In genomic region chr3:146117258-146117996, GRCm38 (mm10) we compare ENCODE assay signal across 11 mouse cellular contexts. TPM values are rescaled to one million over a fixed set of nuclear protein-coding genes. Genes with fewer than 3 reads are reported as not detected.
A peak's percentile ranks its signal among the peaks of the same experiment; 100 is the strongest.
DNase-seq lines count a peak whose midpoint lies in the region; ATAC-seq and TF ChIP-seq lines count a peak whose summit lies in the region.
"Had no signal": no experiment of that assay in that cellular context is flagged by ENCODE, and none has a peak within 500 bp of the region (broad histone marks: within the 10 kb centered on the region; RNA-seq: fewer than 3 reads in every experiment).

Mcoln3 (plus strand) TSS chr3:146117450.

- H3K4me3 ChIP-seq in lung, embryonic 14.5 days (ENCODE audit: low read depth, low read length): peak within 1 kb of the TSS; percentile 26
- H3K4me3 ChIP-seq in hindbrain, embryonic 10.5 days: peak within 1 kb of the TSS; percentile 36
- H3K4me3 ChIP-seq in limb, embryonic 15.5 days: peak within 1 kb of the TSS; percentile 26
- peak within 1 kb of the TSS; percentile 20 for H3K4me3 ChIP-seq in stomach, embryonic 14.5 days (ENCODE audit: low read depth, low read length)

- no peaks in the 10 kb centered on the region for H3K4me1 ChIP-seq in lung, embryonic 14.5 days (ENCODE audit: insufficient read depth)
- H3K4me1 ChIP-seq in hindbrain, embryonic 10.5 days (replicated peaks): peaks cover 21% of the 10 kb centered on the region
- peaks cover 17% of the 10 kb centered on the region for H3K4me1 ChIP-seq in limb, embryonic 15.5 days
- H3K4me1 ChIP-seq in stomach, embryonic 14.5 days (ENCODE audit: control insufficient read depth, insufficient read depth, low read length): 0 out of 2 replicates have a peak, but pooled peaks cover 4% of the 10 kb centered on the region

- no peak within 1 kb of the TSS for H3K27ac ChIP-seq in lung, embryonic 14.5 days (ENCODE audit: low read depth)
- H3K27ac ChIP-seq in hindbrain, embryonic 10.5 days: no peak within 1 kb of the TSS
- H3K27ac ChIP-seq in limb, embryonic 15.5 days: no peak within 1 kb of the TSS
- H3K27ac ChIP-seq in stomach, embryonic 14.5 days (ENCODE audit: low read length): no peak within 1 kb of the TSS

- WGBS in lung, embryonic 14.5 days: 9% methylated on average over 34 of the region's 35 CpGs
- WGBS in hindbrain, embryonic 10.5 days: 10% methylated on average over 35 of the region's 35 CpGs
- WGBS in limb, embryonic 15.5 days: 15% methylated on average over 35 of the region's 35 CpGs
- 11% methylated on average over 35 of the region's 35 CpGs for WGBS in stomach, embryonic 14.5 days

- peaks cover 17% of the 10 kb centered on the region; the same call in 1 of the 2 replicates for H3K27me3 ChIP-seq in lung, embryonic 14.5 days (ENCODE audit: insufficient read depth, low read length)
- peaks cover 44% of the 10 kb centered on the region for H3K27me3 ChIP-seq in hindbrain, embryonic 10.5 days (ENCODE audit: insufficient read depth, poor library complexity, severe bottlenecking)
- peaks cover 21% of the 10 kb centered on the region for H3K27me3 ChIP-seq in limb, embryonic 15.5 days
- H3K27me3 ChIP-seq in stomach, embryonic 14.5 days (ENCODE audit: control insufficient read depth, insufficient read depth, low read length): 0 out of 2 replicates have a peak, but pooled peaks cover 7% of the 10 kb centered on the region
- H3K27me3 ChIP-seq: Patski had no signal

- ATAC-seq in lung, embryonic 14.5 days (ENCODE audit: insufficient read depth): peak; percentile 56
- peak; percentile 48 for ATAC-seq in limb, embryonic 15.5 days (ENCODE audit: insufficient number of reproducible peaks, low FRiP score, low TSS enrichment, low read depth)
- peak; percentile 62 for ATAC-seq in stomach, embryonic 14.5 days (ENCODE audit: insufficient number of reproducible peaks, insufficient read depth, low FRiP score, low read depth)
- ATAC-seq: Patski had no signal

- no peaks in the 10 kb centered on the region for H3K36me3 ChIP-seq in lung, embryonic 14.5 days (ENCODE audit: insufficient read depth)
- no peaks in the 10 kb centered on the region for H3K36me3 ChIP-seq in hindbrain, embryonic 10.5 days
- H3K36me3 ChIP-seq in limb, embryonic 15.5 days: no peaks in the 10 kb centered on the region
- H3K36me3 ChIP-seq in stomach, embryonic 14.5 days (ENCODE audit: control insufficient read depth, insufficient read depth, low read length): no peaks in the 10 kb centered on the region

- H3K4me2 ChIP-seq in lung, embryonic 14.5 days: peak within 1 kb of the TSS; percentile 57
- H3K4me2 ChIP-seq in limb, embryonic 15.5 days: peak within 1 kb of the TSS; percentile 48
- peak within 1 kb of the TSS; percentile 42 for H3K4me2 ChIP-seq in stomach, embryonic 14.5 days (replicated peaks; ENCODE audit: low read depth, low read length)

- DNase-seq in lung, embryonic 14.5 days: no peak
- DNase-seq in lung, postnatal 4 days: no peak
- DNase-seq in hindbrain, embryonic 10.5 days (ENCODE audit: low spot score): no peak
- no peak for DNase-seq in urinary bladder, adult 18-20 months (ENCODE audit: low spot score in 2 of 2)
- DNase-seq in cerebellum, adult 11-12 months: no peak
- DNase-seq in ovary, postnatal 10 days (ENCODE audit: low spot score): no peak
- DNase-seq: heart, postnatal 36 days; thymus, postnatal 36 days had no signal

- H3K9ac ChIP-seq in lung, embryonic 14.5 days: no peak within 1 kb of the TSS
- H3K9ac ChIP-seq in limb, embryonic 15.5 days: no peak within 1 kb of the TSS
- H3K9ac ChIP-seq in stomach, embryonic 14.5 days (replicated peaks; ENCODE audit: low read depth, low read length): no peak within 1 kb of the TSS

- no peaks in the 10 kb centered on the region for H3K9me3 ChIP-seq in lung, embryonic 14.5 days (ENCODE audit: low read depth, low read length)
- no peaks in the 10 kb centered on the region for H3K9me3 ChIP-seq in hindbrain, embryonic 10.5 days
- no peaks in the 10 kb centered on the region for H3K9me3 ChIP-seq in limb, embryonic 15.5 days
- no peaks in the 10 kb centered on the region for H3K9me3 ChIP-seq in stomach, embryonic 14.5 days (ENCODE audit: control insufficient read depth, low read depth, low read length)

- TF ChIP-seq CTCF in lung, embryonic 14.5 days (IDR thresholded peaks at IDR 0.05; ENCODE audit: low read depth): no peak

RNA-seq across cellular contexts. Expression of gene Mcoln3, which starts in this region (rescaled TPM):
- polyA plus RNA-seq in lung, embryonic 14.5 days (2014; fragmentation: Nextera tagmentation; extraction: Ambion mirVana): 0.61 and 1.0 TPM in 2 replicates
- 4.9 and 8.6 TPM in 2 replicates for polyA plus RNA-seq in hindbrain, embryonic 10.5 days (2016; fragmentation: Nextera tagmentation; extraction: Ambion mirVana)
- 1.8 and 2.1 TPM in 2 replicates for polyA plus RNA-seq in limb, embryonic 15.5 days (2015; fragmentation: Nextera tagmentation; extraction: Ambion mirVana)
- polyA plus RNA-seq in stomach, embryonic 14.5 days (2014; fragmentation: Nextera tagmentation; extraction: Ambion mirVana): 1.4 and 1.8 TPM in 2 replicates
